Comparison of ENCODE assay signal across 8 mouse cellular contexts in the genomic region with DNA sequence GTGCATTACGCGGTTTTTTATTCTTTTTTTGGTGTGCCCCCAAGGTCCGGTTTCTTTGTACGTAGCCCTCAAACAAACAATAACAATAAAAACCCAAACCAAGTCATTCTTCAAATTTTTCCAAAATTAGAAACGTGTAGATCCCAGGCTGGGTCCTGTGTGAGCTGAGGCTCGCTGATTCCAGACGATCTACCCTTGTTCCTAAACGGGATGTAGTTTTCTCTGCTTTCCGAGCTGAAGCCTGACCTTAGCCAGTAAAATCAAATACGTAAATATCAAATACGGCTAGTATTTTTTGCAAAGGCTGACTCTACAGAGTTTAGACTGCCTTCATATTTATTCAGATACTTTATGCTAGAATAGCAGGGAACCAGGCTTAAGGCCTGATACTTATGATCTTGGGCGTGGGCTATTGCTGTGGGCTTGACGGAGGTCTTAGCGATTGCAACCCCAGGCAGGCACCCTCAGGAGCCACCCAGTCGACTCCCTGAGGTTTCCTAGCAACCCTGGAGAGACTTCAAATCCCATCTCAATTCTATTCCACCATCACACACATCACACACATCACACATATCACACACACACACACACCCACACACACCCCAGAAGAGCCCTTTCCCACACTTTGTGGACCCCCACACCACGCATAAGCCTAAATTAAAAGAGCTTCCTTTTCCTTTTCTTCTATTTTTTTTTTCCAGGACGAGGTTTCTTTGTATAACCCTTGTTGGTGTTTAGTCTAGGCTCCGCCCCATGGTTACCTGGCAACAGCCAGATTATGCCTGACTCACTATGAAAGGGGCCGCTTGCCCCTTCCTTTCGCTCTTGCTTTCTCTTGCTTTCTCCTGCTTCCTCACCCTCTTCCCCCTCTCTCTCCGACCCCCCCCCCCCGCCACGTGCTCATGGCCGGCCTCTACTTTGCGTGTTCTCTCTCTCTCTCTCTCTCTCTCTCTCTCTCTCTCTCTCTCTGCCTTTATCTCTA. TPM values are rescaled to one million over a fixed set of nuclear protein-coding genes. Genes with fewer than 3 reads are reported as not detected.
DNase-seq lines count a peak whose midpoint lies in the region; ATAC-seq and TF ChIP-seq lines count a peak whose summit lies in the region.

No protein-coding gene starts in this region.

- peak; percentile 36; the same call in 1 of the 2 replicates for ATAC-seq in limb, embryonic 15.5 days (ENCODE audit: insufficient number of reproducible peaks, low FRiP score, low TSS enrichment, low read depth)
- peak; percentile 51 for ATAC-seq in midbrain, postnatal 0 days (ENCODE audit: low FRiP score)

- peak; percentile 88 for DNase-seq in urinary bladder, postnatal 14 days (ENCODE audit: low spot score)
- no peak for DNase-seq in urinary bladder, postnatal 10 days (ENCODE audit: low spot score)
- DNase-seq in embryonic facial prominence, embryonic 10.5 days (ENCODE audit: low spot score) = peak; percentile 92
- DNase-seq in heart, adult 8-10 months (ENCODE audit: low spot score) = peak; percentile 82
- peak; percentile 91 for DNase-seq in kidney, adult 2 months
- peak; percentile 96 for DNase-seq in midbrain, postnatal 0 days (ENCODE audit: low spot score)
- DNase-seq in spleen, postnatal 36 days (ENCODE audit: low spot score in 2 of 2) = peak; percentile 79 to 84

- no peaks in the 10 kb centered on the region for H3K36me3 ChIP-seq in embryonic facial prominence, embryonic 10.5 days (replicated peaks)
- no peaks in the 10 kb centered on the region; the same call in 1 of the 2 replicates for H3K36me3 ChIP-seq in kidney, adult 2 months (ENCODE audit: control insufficient read depth, insufficient read depth, low read length)
- no peaks in the 10 kb centered on the region for H3K36me3 ChIP-seq in limb, embryonic 15.5 days
- no peaks in the 10 kb centered on the region for H3K36me3 ChIP-seq in midbrain, postnatal 0 days (ENCODE audit: insufficient read depth, low read length)

- no peak for TF ChIP-seq CTCF in kidney, adult 2 months (conservative IDR thresholded peaks at IDR 0.05; ENCODE audit: insufficient read depth, insufficient read length, low read depth, low read length)
- no peak for TF ChIP-seq CTCF in midbrain, postnatal 0 days (IDR thresholded peaks at IDR 0.05)

- H3K4me1 ChIP-seq in embryonic facial prominence, embryonic 10.5 days = peaks cover 33% of the 10 kb centered on the region
- H3K4me1 ChIP-seq in kidney, adult 2 months (ENCODE audit: control insufficient read depth, insufficient read depth, low read length) = peaks cover 30% of the 10 kb centered on the region; the same call in 1 of the 2 replicates
- H3K4me1 ChIP-seq in limb, embryonic 15.5 days = peaks cover 27% of the 10 kb centered on the region
- peaks cover 18% of the 10 kb centered on the region; the same call in 1 of the 2 replicates for H3K4me1 ChIP-seq in midbrain, postnatal 0 days (ENCODE audit: insufficient read depth, low read length)

- no peaks in the 10 kb centered on the region for H3K9me3 ChIP-seq in embryonic facial prominence, embryonic 10.5 days
- H3K9me3 ChIP-seq in limb, embryonic 15.5 days = no peaks in the 10 kb centered on the region
- no peaks in the 10 kb centered on the region for H3K9me3 ChIP-seq in midbrain, postnatal 0 days (ENCODE audit: low read length)

- H3K9ac ChIP-seq in limb, embryonic 15.5 days = peak overlapping the region; percentile 37; the same call in 1 of the 2 replicates
- peak overlapping the region; percentile 34 for H3K9ac ChIP-seq in midbrain, postnatal 0 days (replicated peaks; ENCODE audit: low read length, poor library complexity, severe bottlenecking)

- peak overlapping the region; percentile 57 for H3K4me2 ChIP-seq in limb, embryonic 15.5 days
- peak overlapping the region; percentile 45 for H3K4me2 ChIP-seq in midbrain, postnatal 0 days (ENCODE audit: low read depth, low read length, poor library complexity, severe bottlenecking)

- TF ChIP-seq POLR2A in kidney, adult 2 months (IDR thresholded peaks at IDR 0.05; ENCODE audit: low read depth, low read length) = no peak

- peaks cover 9% of the 10 kb centered on the region; the same call in 1 of the 2 replicates for H3K27me3 ChIP-seq in embryonic facial prominence, embryonic 10.5 days (replicated peaks; ENCODE audit: low read depth, poor library complexity, severe bottlenecking)
- H3K27me3 ChIP-seq in kidney, adult 2 months (replicated peaks; ENCODE audit: control insufficient read depth, insufficient read depth, low read length) = no peaks in the 10 kb centered on the region
- H3K27me3 ChIP-seq in limb, embryonic 15.5 days = no peaks in the 10 kb centered on the region
- no peaks in the 10 kb centered on the region for H3K27me3 ChIP-seq in midbrain, postnatal 0 days (ENCODE audit: insufficient read depth, low read length)

- WGBS in embryonic facial prominence, embryonic 10.5 days = 14% methylated on average over 25 of the region's 25 CpGs
- WGBS in kidney, adult 2 months = 3% methylated on average over 23 of the region's 25 CpGs
- 10% methylated on average over 21 of the region's 25 CpGs for WGBS in limb, embryonic 15.5 days
- WGBS in midbrain, postnatal 0 days = 3% methylated on average over 21 of the region's 25 CpGs

- peak overlapping the region; percentile 52 for H3K4me3 ChIP-seq in embryonic facial prominence, embryonic 10.5 days
- peak overlapping the region; percentile 33 for H3K4me3 ChIP-seq in kidney, adult 2 months (ENCODE audit: insufficient read depth, low read depth, low read length)
- peak overlapping the region; percentile 40 for H3K4me3 ChIP-seq in limb, embryonic 15.5 days
- peak overlapping the region; percentile 21; the same call in 1 of the 2 replicates for H3K4me3 ChIP-seq in midbrain, postnatal 0 days (ENCODE audit: low read depth, low read length)

- peak overlapping the region; percentile 98 for H3K27ac ChIP-seq in embryonic facial prominence, embryonic 10.5 days (replicated peaks)
- peak overlapping the region; percentile 100 for H3K27ac ChIP-seq in kidney, adult 2 months (ENCODE audit: insufficient read depth, low read depth, low read length)
- peak overlapping the region; percentile 97 for H3K27ac ChIP-seq in limb, embryonic 15.5 days
- H3K27ac ChIP-seq in midbrain, postnatal 0 days (ENCODE audit: low read depth, low read length) = peak overlapping the region; percentile 96

RNA-seq across cellular contexts. Expression of a gene that starts 3.9 kb away (rescaled TPM):
- 957 and 988 TPM in 2 replicates for polyA plus RNA-seq in embryonic facial prominence, embryonic 10.5 days (2016; fragmentation: Nextera tagmentation; extraction: Ambion mirVana)
- 1,000 to 10,000 TPM in 2 of 4 experiments, 100 to 1,000 TPM in 2; 839 to 1,234 (median 1,027) TPM for total RNA-seq in heart, adult 8-10 months (2022)
- polyA plus RNA-seq in kidney, adult 2 months (2012; rRNA removed) = 1,123 and 1,352 TPM in 2 replicates
- polyA plus RNA-seq in limb, embryonic 15.5 days (2015; fragmentation: Nextera tagmentation; extraction: Ambion mirVana) = 1,133 and 1,236 TPM in 2 replicates
- total RNA-seq in midbrain, postnatal 0 days (2014; rRNA removed) = 915 and 958 TPM in 2 replicates
- 1,268 and 1,306 TPM in 2 replicates for polyA plus RNA-seq in midbrain, postnatal 0 days (2015; fragmentation: Nextera tagmentation; extraction: Ambion mirVana)

RNA-seq across cellular contexts. Expression of a gene that starts 4.8 kb away (rescaled TPM):
- 0.53 and 0.60 TPM in 2 replicates for polyA plus RNA-seq in embryonic facial prominence, embryonic 10.5 days (2016; fragmentation: Nextera tagmentation; extraction: Ambion mirVana)
- not detected for total RNA-seq in heart, adult 8-10 months (2022)
- 0.33 and 0.58 TPM in 2 replicates for polyA plus RNA-seq in kidney, adult 2 months (2012; rRNA removed)
- polyA plus RNA-seq in limb, embryonic 15.5 days (2015; fragmentation: Nextera tagmentation; extraction: Ambion mirVana) = 0.14 and 0.32 TPM in 2 replicates
- not detected in 2 replicates for total RNA-seq in midbrain, postnatal 0 days (2014; rRNA removed)
- polyA plus RNA-seq in midbrain, postnatal 0 days (2015; fragmentation: Nextera tagmentation; extraction: Ambion mirVana) = 0.67 and 0.83 TPM in 2 replicates

RNA-seq across cellular contexts. Expression of a gene that starts 40.0 kb away (rescaled TPM):
- polyA plus RNA-seq in embryonic facial prominence, embryonic 10.5 days (2016; fragmentation: Nextera tagmentation; extraction: Ambion mirVana) = 24.1 and 24.2 TPM in 2 replicates
- 10 to 100 TPM; 11.8 to 14.2 (median 12.6) TPM for total RNA-seq in heart, adult 8-10 months (2022)
- polyA plus RNA-seq in kidney, adult 2 months (2012; rRNA removed) = 10.8 and 16.4 TPM in 2 replicates
- polyA plus RNA-seq in limb, embryonic 15.5 days (2015; fragmentation: Nextera tagmentation; extraction: Ambion mirVana) = 9.0 and 9.2 TPM in 2 replicates
- 17.8 and 32.9 TPM in 2 replicates for total RNA-seq in midbrain, postnatal 0 days (2014; rRNA removed)
- 10.9 TPM in 2 replicates for polyA plus RNA-seq in midbrain, postnatal 0 days (2015; fragmentation: Nextera tagmentation; extraction: Ambion mirVana)

RNA-seq across cellular contexts. Expression of a gene that starts 47.5 kb away (rescaled TPM):
- 50.9 and 52.2 TPM in 2 replicates for polyA plus RNA-seq in embryonic facial prominence, embryonic 10.5 days (2016; fragmentation: Nextera tagmentation; extraction: Ambion mirVana)
- 10 to 100 TPM; 44.4 to 61.8 (median 45.5) TPM for total RNA-seq in heart, adult 8-10 months (2022)
- polyA plus RNA-seq in kidney, adult 2 months (2012; rRNA removed) = 12.1 and 13.0 TPM in 2 replicates
- polyA plus RNA-seq in limb, embryonic 15.5 days (2015; fragmentation: Nextera tagmentation; extraction: Ambion mirVana) = 32.4 and 33.0 TPM in 2 replicates
- 89.5 and 96.0 TPM in 2 replicates for total RNA-seq in midbrain, postnatal 0 days (2014; rRNA removed)
- polyA plus RNA-seq in midbrain, postnatal 0 days (2015; fragmentation: Nextera tagmentation; extraction: Ambion mirVana) = 42.3 and 43.9 TPM in 2 replicates

RNA-seq across cellular contexts. Expression of a gene that starts 53.0 kb away (rescaled TPM):
- polyA plus RNA-seq in embryonic facial prominence, embryonic 10.5 days (2016; fragmentation: Nextera tagmentation; extraction: Ambion mirVana) = 43.2 and 47.3 TPM in 2 replicates
- total RNA-seq in heart, adult 8-10 months (2022) = 10 to 100 TPM; 21.8 to 27.3 (median 25.7) TPM
- polyA plus RNA-seq in kidney, adult 2 months (2012; rRNA removed) = 35.5 and 42.8 TPM in 2 replicates
- 57.2 and 65.1 TPM in 2 replicates for polyA plus RNA-seq in limb, embryonic 15.5 days (2015; fragmentation: Nextera tagmentation; extraction: Ambion mirVana)
- total RNA-seq in midbrain, postnatal 0 days (2014; rRNA removed) = 60.2 and 74.0 TPM in 2 replicates
- polyA plus RNA-seq in midbrain, postnatal 0 days (2015; fragmentation: Nextera tagmentation; extraction: Ambion mirVana) = 57.7 and 57.9 TPM in 2 replicates
